Mouse (Mus musculus): ENCODE measurements at regions not wholly inside any gene's neighbourhood (a gene's known extent, or its start where the extent isn't known, plus 50 kb on each side); places are given as distances from the start of the nearest gene placed in this dataset.
A peak's percentile ranks its signal among the peaks of the same experiment; 100 is the strongest.

- 93% methylated on average over 2 of the region's 2 CpGs for WGBS
- Histone ChIP-seq H3K4me1 (replicated peaks) (no peaks in the 10 kb centered on the region), H3K4me3 (replicated peaks) (no peak overlapping the region), H3K9ac (replicated peaks) (no peak overlapping the region), H3K36me3 (no peaks in the 10 kb centered on the region), H3K27me3 (no peaks in the 10 kb centered on the region), H3K4me2 (replicated peaks) (no peak overlapping the region), H3K9me3 (no peaks in the 10 kb centered on the region), H3K27ac (no peak overlapping the region)
- no peak for ATAC-seq
Observed at GRCm38 (mm10) chr15:41920270-41920669, 1786.1 kb downstream of the 9330182O14Rik start.

GRCm38 (mm10) chr15:41936697-41937096 is 1802.5 kb downstream of the 9330182O14Rik start:
- H3K4me3 ChIP-seq (replicated peaks): no peak overlapping the region
- no peak overlapping the region for H3K4me2 ChIP-seq (replicated peaks)
- 64% methylated on average over 2 of the region's 2 CpGs for WGBS
- peaks cover 7% of the 10 kb centered on the region; the same call in 1 of the 2 replicates for H3K9me3 ChIP-seq
- peak; percentile 55; the same call in 1 of the 2 replicates for ATAC-seq
- no peaks in the 10 kb centered on the region for H3K27me3 ChIP-seq
- no peaks in the 10 kb centered on the region for H3K4me1 ChIP-seq (replicated peaks)
- H3K27ac ChIP-seq: no peak overlapping the region
- no peaks in the 10 kb centered on the region for H3K36me3 ChIP-seq
- no peak overlapping the region for H3K9ac ChIP-seq (replicated peaks)

GRCm38 (mm10) chr15:41945226-41945625 is 1811.1 kb downstream of the 9330182O14Rik start:
- Histone ChIP-seq H3K27ac (no peak overlapping the region), H3K4me2 (replicated peaks) (no peak overlapping the region), H3K4me1 (replicated peaks) (no peaks in the 10 kb centered on the region), H3K27me3 (no peaks in the 10 kb centered on the region), H3K36me3 (no peaks in the 10 kb centered on the region), H3K4me3 (replicated peaks) (no peak overlapping the region), H3K9me3 (no peaks in the 10 kb centered on the region), H3K9ac (replicated peaks) (no peak overlapping the region)
- no peak for ATAC-seq
- 87% methylated on average over 2 of the region's 2 CpGs for WGBS

GRCm38 (mm10) chr15:41947888-41948287 is 1813.7 kb downstream of the 9330182O14Rik start:
- Histone ChIP-seq H3K4me2 (replicated peaks) (no peak overlapping the region), H3K9me3 (no peaks in the 10 kb centered on the region), H3K27me3 (no peaks in the 10 kb centered on the region), H3K4me3 (replicated peaks) (no peak overlapping the region), H3K4me1 (replicated peaks) (no peaks in the 10 kb centered on the region), H3K9ac (replicated peaks) (no peak overlapping the region), H3K36me3 (no peaks in the 10 kb centered on the region), H3K27ac (no peak overlapping the region)
- ATAC-seq: no peak

- ATAC-seq: peak; percentile 67
- WGBS: 54% methylated on average over 4 of the region's 4 CpGs
Observed at GRCm38 (mm10) chr15:41948347-41949093, 1814.4 kb downstream of the 9330182O14Rik start.

GRCm38 (mm10) chr15:41949094-41949461 is 1814.9 kb downstream of the 9330182O14Rik start:
- no peak overlapping the region for H3K4me2 ChIP-seq (replicated peaks)
- WGBS: 68% methylated on average over 6 of the region's 6 CpGs
- H3K9ac ChIP-seq (replicated peaks): no peak overlapping the region
- H3K27ac ChIP-seq: no peak overlapping the region
- no peaks in the 10 kb centered on the region for H3K27me3 ChIP-seq
- H3K9me3 ChIP-seq: no peaks in the 10 kb centered on the region
- ATAC-seq: peak; percentile 74
- no peaks in the 10 kb centered on the region for H3K36me3 ChIP-seq
- H3K4me3 ChIP-seq (replicated peaks): no peak overlapping the region
- H3K4me1 ChIP-seq (replicated peaks): no peaks in the 10 kb centered on the region

More at GRCm38 (mm10) chr15:41948347-41949093, 1814.4 kb downstream of the 9330182O14Rik start:
- H3K9ac ChIP-seq (replicated peaks): no peak overlapping the region
- H3K4me1 ChIP-seq (replicated peaks): no peaks in the 10 kb centered on the region
- H3K27ac ChIP-seq: no peak overlapping the region
- H3K4me3 ChIP-seq (replicated peaks): no peak overlapping the region
- H3K9me3 ChIP-seq: no peaks in the 10 kb centered on the region
- no peaks in the 10 kb centered on the region for H3K27me3 ChIP-seq
- H3K4me2 ChIP-seq (replicated peaks): no peak overlapping the region
- H3K36me3 ChIP-seq: no peaks in the 10 kb centered on the region

- ATAC-seq: no peak
- no peak overlapping the region for H3K27ac ChIP-seq
- H3K27me3 ChIP-seq: no peaks in the 10 kb centered on the region
- no peaks in the 10 kb centered on the region for H3K36me3 ChIP-seq
- H3K9ac ChIP-seq (replicated peaks): no peak overlapping the region
- H3K4me3 ChIP-seq (replicated peaks): no peak overlapping the region
- no peaks in the 10 kb centered on the region for H3K4me1 ChIP-seq (replicated peaks)
- WGBS: 77% methylated on average over 5 of the region's 5 CpGs
- H3K9me3 ChIP-seq: no peaks in the 10 kb centered on the region
- H3K4me2 ChIP-seq (replicated peaks): no peak overlapping the region
Observed at GRCm38 (mm10) chr15:41951276-41951675, 1817.1 kb downstream of the 9330182O14Rik start.

- ATAC-seq: no peak
- Histone ChIP-seq H3K9ac (replicated peaks) (no peak overlapping the region), H3K4me1 (replicated peaks) (no peaks in the 10 kb centered on the region), H3K36me3 (no peaks in the 10 kb centered on the region), H3K4me2 (replicated peaks) (no peak overlapping the region), H3K27me3 (no peaks in the 10 kb centered on the region), H3K4me3 (replicated peaks) (no peak overlapping the region), H3K27ac (no peak overlapping the region), H3K9me3 (no peaks in the 10 kb centered on the region)
Observed at GRCm38 (mm10) chr15:41960597-41960996, 1826.4 kb downstream of the 9330182O14Rik start.

- Histone ChIP-seq H3K27me3 (no peaks in the 10 kb centered on the region), H3K4me2 (replicated peaks) (no peak overlapping the region), H3K36me3 (no peaks in the 10 kb centered on the region), H3K4me1 (replicated peaks) (no peaks in the 10 kb centered on the region), H3K27ac (no peak overlapping the region), H3K4me3 (replicated peaks) (no peak overlapping the region), H3K9ac (replicated peaks) (no peak overlapping the region), H3K9me3 (no peaks in the 10 kb centered on the region)
- 97% methylated on average over 6 of the region's 6 CpGs for WGBS
- ATAC-seq: no peak
Observed at GRCm38 (mm10) chr15:41970877-41971276, 1836.7 kb downstream of the 9330182O14Rik start.

GRCm38 (mm10) chr15:41973263-41973662 is 1839.1 kb downstream of the 9330182O14Rik start:
- no peaks in the 10 kb centered on the region for H3K4me1 ChIP-seq (replicated peaks)
- ATAC-seq: peak; percentile 73
- no peaks in the 10 kb centered on the region for H3K9me3 ChIP-seq
- H3K27ac ChIP-seq: no peak overlapping the region
- no peaks in the 10 kb centered on the region for H3K27me3 ChIP-seq
- 4% methylated on average over 8 of the region's 8 CpGs for WGBS
- no peak overlapping the region for H3K4me2 ChIP-seq (replicated peaks)
- no peak overlapping the region for H3K4me3 ChIP-seq (replicated peaks)
- no peaks in the 10 kb centered on the region for H3K36me3 ChIP-seq
- H3K9ac ChIP-seq (replicated peaks): no peak overlapping the region

- H3K9ac ChIP-seq (replicated peaks): no peak overlapping the region
- H3K4me1 ChIP-seq (replicated peaks): no peaks in the 10 kb centered on the region
- no peak overlapping the region for H3K27ac ChIP-seq
- no peaks in the 10 kb centered on the region for H3K36me3 ChIP-seq
- H3K4me2 ChIP-seq (replicated peaks): no peak overlapping the region
- H3K4me3 ChIP-seq (replicated peaks): no peak overlapping the region
- no peaks in the 10 kb centered on the region for H3K9me3 ChIP-seq
- 97% methylated on average over 2 of the region's 2 CpGs for WGBS
- H3K27me3 ChIP-seq: no peaks in the 10 kb centered on the region
- ATAC-seq: no peak
Observed at GRCm38 (mm10) chr15:41977196-41977595, 1843.0 kb downstream of the 9330182O14Rik start.

GRCm38 (mm10) chr15:41977649-41978231 is 1843.6 kb downstream of the 9330182O14Rik start:
- 94% methylated on average over 12 of the region's 12 CpGs for WGBS
- H3K4me3 ChIP-seq (replicated peaks): no peak overlapping the region

GRCm38 (mm10) chr15:41983261-41983660 is 1849.1 kb downstream of the 9330182O14Rik start:
- Histone ChIP-seq H3K9me3 (no peaks in the 10 kb centered on the region), H3K9ac (replicated peaks) (no peak overlapping the region), H3K36me3 (no peaks in the 10 kb centered on the region), H3K27ac (no peak overlapping the region), H3K4me2 (replicated peaks) (no peak overlapping the region), H3K4me1 (replicated peaks) (no peaks in the 10 kb centered on the region), H3K27me3 (no peaks in the 10 kb centered on the region), H3K4me3 (replicated peaks) (no peak overlapping the region)
- WGBS: 84% methylated on average over 6 of the region's 6 CpGs
- no peak for ATAC-seq

More at GRCm38 (mm10) chr15:41977649-41978231, 1843.6 kb downstream of the 9330182O14Rik start:
- ATAC-seq: no peak
- H3K27ac ChIP-seq: no peak overlapping the region
- H3K9ac ChIP-seq (replicated peaks): no peak overlapping the region
- H3K27me3 ChIP-seq: no peaks in the 10 kb centered on the region
- no peaks in the 10 kb centered on the region for H3K36me3 ChIP-seq
- no peaks in the 10 kb centered on the region for H3K9me3 ChIP-seq
- no peaks in the 10 kb centered on the region for H3K4me1 ChIP-seq (replicated peaks)
- H3K4me2 ChIP-seq (replicated peaks): no peak overlapping the region
